In the genomic region with DNA sequence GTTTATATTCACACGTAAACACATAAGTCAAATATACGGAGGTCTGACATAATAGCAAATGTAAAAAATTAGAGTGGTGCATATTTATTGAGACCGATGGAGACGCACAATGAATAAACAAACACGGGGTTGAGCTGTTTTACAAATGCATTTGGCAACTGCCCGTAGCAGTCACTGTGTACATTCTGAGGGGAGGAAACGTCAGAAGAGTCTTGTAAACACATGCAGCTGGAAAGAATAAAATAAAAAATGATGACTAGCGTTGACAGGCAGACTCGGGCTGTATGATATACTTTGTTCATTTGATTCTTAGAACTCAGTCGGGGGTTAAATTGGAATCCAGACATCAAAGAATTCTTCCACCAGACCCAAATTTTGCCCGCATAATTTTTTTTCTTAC, we compare ENCODE assay signal across 14 mouse cellular contexts. TPM values are rescaled to one million over a fixed set of nuclear protein-coding genes. Genes with fewer than 3 reads are reported as not detected.
A peak's percentile ranks its signal among the peaks of the same experiment; 100 is the strongest.
DNase-seq lines count a peak whose midpoint lies in the region; ATAC-seq lines count a peak whose summit lies in the region.
"Had no signal": no experiment of that assay in that cellular context is flagged by ENCODE, and none has a peak within 500 bp of the region (broad histone marks: within the 10 kb centered on the region; RNA-seq: fewer than 3 reads in every experiment).

No protein-coding gene starts in this region.

- no peak for ATAC-seq in kidney, embryonic 16.5 days (ENCODE audit: low FRiP score, low TSS enrichment)
- ATAC-seq in embryonic facial prominence, embryonic 12.5 days (ENCODE audit: insufficient number of reproducible peaks, insufficient read depth, low FRiP score, low TSS enrichment) = no peak
- no peak for ATAC-seq in neural tube, embryonic 14.5 days (ENCODE audit: low read depth)
- no peak for ATAC-seq in inflammation-experienced regulatory T-cells, adult 6 months
- ATAC-seq: forebrain, embryonic 14.5 days; intestine, postnatal 0 days had no signal

- peak overlapping the region; percentile 30 for H3K4me2 ChIP-seq in kidney, embryonic 16.5 days (replicated peaks; ENCODE audit: low read depth, low read length)
- H3K4me2 ChIP-seq in embryonic facial prominence, embryonic 12.5 days (replicated peaks) = peak overlapping the region; percentile 3; the same call in 1 of the 2 replicates
- H3K4me2 ChIP-seq in neural tube, embryonic 14.5 days (ENCODE audit: low read depth, low read length) = peak overlapping the region; percentile 11; the same call in 1 of the 2 replicates

- whole genome bisulfite sequencing in kidney, embryonic 16.5 days = 50% methylated on average over 11 of the region's 11 CpGs
- WGBS in embryonic facial prominence, embryonic 12.5 days = 38% methylated on average over 11 of the region's 11 CpGs
- WGBS in neural tube, embryonic 14.5 days = 54% methylated on average over 11 of the region's 11 CpGs

- H3K27ac ChIP-seq in kidney, embryonic 16.5 days (ENCODE audit: low read length) = no peak overlapping the region
- H3K27ac ChIP-seq in embryonic facial prominence, embryonic 12.5 days = peak overlapping the region; percentile 64; the same call in 1 of the 2 replicates
- H3K27ac ChIP-seq in neural tube, embryonic 14.5 days (ENCODE audit: low read depth, low read length) = peak overlapping the region; percentile 58

- H3K4me3 ChIP-seq in kidney, embryonic 16.5 days (ENCODE audit: low read length) = no peak overlapping the region
- H3K4me3 ChIP-seq in embryonic facial prominence, embryonic 12.5 days = no peak overlapping the region
- no peak overlapping the region for H3K4me3 ChIP-seq in neural tube, embryonic 14.5 days (ENCODE audit: low read depth, low read length)

- no peaks in the 10 kb centered on the region for H3K36me3 ChIP-seq in kidney, embryonic 16.5 days (ENCODE audit: insufficient read depth, low read length)
- no peaks in the 10 kb centered on the region for H3K36me3 ChIP-seq in embryonic facial prominence, embryonic 12.5 days
- H3K36me3 ChIP-seq in neural tube, embryonic 14.5 days (ENCODE audit: control insufficient read depth, insufficient read depth, low read length) = no peaks in the 10 kb centered on the region

- H3K9ac ChIP-seq in kidney, embryonic 16.5 days (replicated peaks; ENCODE audit: low read length) = no peak overlapping the region
- H3K9ac ChIP-seq in embryonic facial prominence, embryonic 12.5 days = no peak overlapping the region
- no peak overlapping the region for H3K9ac ChIP-seq in neural tube, embryonic 14.5 days (replicated peaks; ENCODE audit: low read depth, low read length)

- H3K27me3 ChIP-seq in kidney, embryonic 16.5 days (ENCODE audit: insufficient read depth, low read length) = no peaks in the 10 kb centered on the region
- no peaks in the 10 kb centered on the region for H3K27me3 ChIP-seq in embryonic facial prominence, embryonic 12.5 days
- H3K27me3 ChIP-seq in neural tube, embryonic 14.5 days (ENCODE audit: control insufficient read depth, insufficient read depth, low read length) = no peaks in the 10 kb centered on the region

- no peaks in the 10 kb centered on the region for H3K9me3 ChIP-seq in kidney, embryonic 16.5 days (ENCODE audit: low read length)
- H3K9me3 ChIP-seq in embryonic facial prominence, embryonic 12.5 days = no peaks in the 10 kb centered on the region
- no peaks in the 10 kb centered on the region for H3K9me3 ChIP-seq in neural tube, embryonic 14.5 days (ENCODE audit: control insufficient read depth, low read length)

- H3K4me1 ChIP-seq in kidney, embryonic 16.5 days (ENCODE audit: insufficient read depth, low read length) = 0 out of 2 replicates have a peak, but pooled peaks cover 3% of the 10 kb centered on the region
- H3K4me1 ChIP-seq in embryonic facial prominence, embryonic 12.5 days = peaks cover 16% of the 10 kb centered on the region
- H3K4me1 ChIP-seq in neural tube, embryonic 14.5 days (ENCODE audit: control insufficient read depth, insufficient read depth, low read length) = no peaks in the 10 kb centered on the region

- no peak for DNase-seq in kidney, postnatal 14 days
- DNase-seq in forelimb bud, embryonic 11.5 days (ENCODE audit: low read depth, low spot score) = peak; percentile 72
- no peak for DNase-seq in T-cell, adult 2 months (ENCODE audit: low spot score)
- DNase-seq: cerebellum, adult 9-10 months; left cerebral cortex, postnatal 4 days; lung, postnatal 14 days; right cerebral cortex, postnatal 4 days; thymus, postnatal 4 days had no signal

RNA-seq across cellular contexts. Expression of a gene that starts 18.0 kb away (rescaled TPM):
- 6.6 and 8.6 TPM in 2 replicates for polyA plus RNA-seq in kidney, embryonic 16.5 days (2015; fragmentation: Nextera tagmentation; extraction: Ambion mirVana)
- 38.5 and 43.1 TPM in 2 replicates for polyA plus RNA-seq in embryonic facial prominence, embryonic 12.5 days (2016; fragmentation: Nextera tagmentation; extraction: Ambion mirVana)
- polyA plus RNA-seq in neural tube, embryonic 14.5 days (2014; fragmentation: Nextera tagmentation; extraction: Ambion mirVana) = 32.0 and 32.2 TPM in 2 replicates
- polyA plus RNA-seq in inflammation-experienced regulatory T-cells, adult 6 months (2017; shearing (Covaris generic)) = under 1 TPM; 0.03 to 0.35 (median 0.24) TPM
